Mouse (Mus musculus): ENCODE measurements around the gene Cbx1. TPM values are rescaled to one million over a fixed set of nuclear protein-coding genes. Genes with fewer than 3 reads are reported as not detected.

Gene Cbx1
- polyA plus RNA-seq, 1 experiment: 43.8 TPM

DNA sequence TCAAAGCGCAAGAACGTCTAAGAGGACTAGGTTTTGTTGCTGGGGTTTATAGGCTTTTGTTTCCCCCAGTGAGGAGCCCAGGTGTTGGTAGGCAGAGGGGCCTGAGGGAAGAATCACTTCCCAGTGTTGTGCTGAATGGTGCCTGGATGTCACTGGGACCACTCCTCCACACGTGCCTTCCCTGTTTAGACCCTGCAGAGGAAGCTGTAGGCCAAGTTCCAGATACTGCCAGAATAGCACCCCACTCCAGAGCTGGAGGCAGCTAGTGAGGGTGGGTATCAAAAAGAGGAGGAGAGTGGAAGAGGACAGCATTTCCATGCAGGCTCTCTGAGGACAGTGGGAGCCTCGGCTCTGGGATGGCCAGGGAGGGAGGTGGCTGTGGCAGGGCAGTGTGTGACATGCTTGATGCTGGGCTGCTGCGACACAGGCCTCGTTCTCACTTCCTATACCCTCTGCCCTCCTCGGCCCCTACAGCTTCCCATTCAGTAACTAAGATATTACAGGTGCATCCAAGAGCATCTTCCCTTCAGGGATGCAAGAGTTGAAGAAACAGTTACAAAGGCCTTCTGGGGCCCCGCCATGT, 29.3 kb downstream of the Cbx1 start:
- no peak for TF ChIP-seq MYOG (IDR thresholded peaks at IDR 0.05; ENCODE audit: control insufficient read depth, extremely low read depth, insufficient read length)
- no peak for TF ChIP-seq MAX (IDR thresholded peaks at IDR 0.05)
- no peak for TF ChIP-seq FOSL1 (IDR thresholded peaks at IDR 0.05; ENCODE audit: insufficient read depth, low read length, poor library complexity, severe bottlenecking)
- TF ChIP-seq CEBPB (IDR thresholded peaks at IDR 0.05; ENCODE audit: low read depth): no peak
- no peak for TF ChIP-seq MYOD1 (IDR thresholded peaks at IDR 0.05; ENCODE audit: control insufficient read depth, insufficient read length, low read depth)
- TF ChIP-seq USF1 (IDR thresholded peaks at IDR 0.05; ENCODE audit: low read depth): no peak
- TF ChIP-seq CTCF (IDR thresholded peaks at IDR 0.05; ENCODE audit: control insufficient read depth, insufficient read depth, insufficient read length): no peak
- no peaks in the 10 kb centered on the region for H3K27me3 ChIP-seq (ENCODE audit: control insufficient read depth, insufficient read depth, insufficient read length)
- H3K4me3 ChIP-seq (ENCODE audit: insufficient read depth, poor library complexity, severe bottlenecking): no peak overlapping the region
- peaks cover 38% of the 10 kb centered on the region for H3K79me3 ChIP-seq (ENCODE audit: low read depth)
- peaks cover 76% of the 10 kb centered on the region for H3K36me3 ChIP-seq (ENCODE audit: control insufficient read depth, insufficient read depth)
- no peak overlapping the region for H3ac ChIP-seq (ENCODE audit: control insufficient read depth, insufficient read length, low read depth)
- peaks cover 60% of the 10 kb centered on the region for H3K79me2 ChIP-seq (ENCODE audit: control insufficient read depth, insufficient read depth)

DNA sequence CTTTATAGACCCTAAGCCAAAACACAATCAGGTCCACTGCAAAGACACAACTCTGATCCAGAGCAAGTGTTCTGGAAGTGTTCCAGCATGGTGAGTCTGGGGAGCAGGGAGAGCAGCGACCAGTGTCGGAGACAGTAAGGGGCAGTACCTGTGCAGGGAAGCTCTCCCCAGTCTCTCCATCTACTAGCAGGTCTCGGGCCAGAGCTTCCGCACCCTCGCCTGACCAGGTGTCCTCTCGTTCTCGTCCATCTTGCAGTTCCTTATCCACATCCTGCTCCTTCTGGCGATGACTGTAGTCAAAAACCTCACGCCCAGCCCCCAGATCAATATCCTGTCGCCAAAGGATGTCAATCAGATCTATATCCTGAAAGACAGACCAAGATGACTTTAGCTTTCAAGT, 33.0 kb downstream of the Cbx1 start:
- H3K79me2 ChIP-seq (ENCODE audit: control insufficient read depth, insufficient read depth): peaks cover 97% of the 10 kb centered on the region
- peaks cover 66% of the 10 kb centered on the region for H3K79me3 ChIP-seq (ENCODE audit: low read depth)
- peaks cover 67% of the 10 kb centered on the region for H3K36me3 ChIP-seq (ENCODE audit: control insufficient read depth, insufficient read depth)
- H3K4me3 ChIP-seq (ENCODE audit: insufficient read depth, poor library complexity, severe bottlenecking): no peak overlapping the region
- TF ChIP-seq CEBPB (IDR thresholded peaks at IDR 0.05; ENCODE audit: low read depth) (no peak), MYOD1 (IDR thresholded peaks at IDR 0.05; ENCODE audit: control insufficient read depth, insufficient read length, low read depth) (no peak), USF1 (IDR thresholded peaks at IDR 0.05; ENCODE audit: low read depth) (no peak), MAX (IDR thresholded peaks at IDR 0.05) (no peak), MYOG (IDR thresholded peaks at IDR 0.05; ENCODE audit: control insufficient read depth, extremely low read depth, insufficient read length) (no peak), FOSL1 (IDR thresholded peaks at IDR 0.05; ENCODE audit: insufficient read depth, low read length, poor library complexity, severe bottlenecking) (no peak), CTCF (IDR thresholded peaks at IDR 0.05; ENCODE audit: control insufficient read depth, insufficient read depth, insufficient read length) (no peak)
- H3K27me3 ChIP-seq (ENCODE audit: control insufficient read depth, insufficient read depth, insufficient read length): no peaks in the 10 kb centered on the region
- H3ac ChIP-seq (ENCODE audit: control insufficient read depth, insufficient read length, low read depth): no peak overlapping the region

DNA sequence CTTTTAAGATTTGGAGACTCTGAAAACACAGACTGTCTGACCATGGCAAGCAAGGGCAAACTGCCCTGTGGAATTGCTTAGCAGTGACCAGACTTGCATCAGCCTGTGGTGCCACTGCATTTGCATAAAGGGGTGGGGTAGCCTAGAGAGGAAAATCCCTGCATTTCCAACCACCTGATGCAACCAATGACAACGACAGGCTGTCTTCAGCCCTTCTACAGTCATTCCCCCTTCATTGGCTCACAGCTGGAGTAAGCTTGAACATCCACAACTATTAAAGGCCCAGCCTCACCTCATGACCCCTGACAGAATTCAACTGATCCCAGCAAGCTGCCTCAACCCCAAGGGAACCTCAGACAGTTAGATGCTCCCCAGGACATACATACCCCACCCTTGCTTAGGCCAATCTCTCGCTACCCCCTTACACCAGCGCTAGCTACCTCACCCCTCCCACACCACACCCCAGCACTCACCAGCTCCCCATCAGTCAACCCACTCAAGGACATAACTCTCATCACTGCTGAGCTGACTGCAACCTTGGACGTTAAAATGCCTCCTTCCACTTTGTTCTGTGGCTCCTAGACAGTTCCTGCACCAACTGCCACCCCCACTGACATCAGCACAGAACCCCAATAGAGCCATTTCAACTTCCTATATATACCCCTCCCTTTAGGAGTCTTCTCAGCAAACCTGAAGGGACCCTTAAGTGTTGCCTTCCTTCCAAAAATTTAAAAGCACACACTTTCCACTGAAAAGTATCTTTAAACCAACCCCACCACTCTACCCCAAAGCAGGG, 33.9 kb downstream of the Cbx1 start:
- peaks cover 75% of the 10 kb centered on the region for H3K79me3 ChIP-seq (ENCODE audit: low read depth)
- H3K79me2 ChIP-seq (ENCODE audit: control insufficient read depth, insufficient read depth): peaks cover 98% of the 10 kb centered on the region
- no peak overlapping the region for H3ac ChIP-seq (ENCODE audit: control insufficient read depth, insufficient read length, low read depth)
- no peak overlapping the region for H3K4me3 ChIP-seq (ENCODE audit: insufficient read depth, poor library complexity, severe bottlenecking)
- no peaks in the 10 kb centered on the region for H3K27me3 ChIP-seq (ENCODE audit: control insufficient read depth, insufficient read depth, insufficient read length)
- H3K36me3 ChIP-seq (ENCODE audit: control insufficient read depth, insufficient read depth): peaks cover 67% of the 10 kb centered on the region
- TF ChIP-seq MAX (IDR thresholded peaks at IDR 0.05) (no peak), USF1 (IDR thresholded peaks at IDR 0.05; ENCODE audit: low read depth) (peak; percentile 35), CEBPB (IDR thresholded peaks at IDR 0.05; ENCODE audit: low read depth) (peak; percentile 91)

DNA sequence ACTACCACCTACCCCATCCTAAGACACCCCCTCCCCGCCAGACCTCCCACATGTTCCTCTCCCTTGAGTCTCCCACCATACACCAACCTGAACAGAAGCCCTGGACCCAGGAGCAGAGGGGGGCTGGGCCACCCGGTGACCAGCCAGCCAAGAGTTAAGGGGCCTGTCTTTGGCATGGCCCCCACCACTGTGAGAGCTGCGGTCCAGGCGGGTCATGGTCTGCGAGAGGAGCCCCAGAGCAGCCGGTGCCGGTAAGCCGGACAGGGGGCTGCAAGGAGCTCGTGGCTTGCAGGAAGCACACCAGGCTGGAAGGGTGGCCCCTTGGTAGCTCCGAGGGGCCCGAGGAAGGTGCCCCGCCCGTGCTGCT, 34.5 kb downstream of the Cbx1 start:
- Histone ChIP-seq H3K27me3 (ENCODE audit: control insufficient read depth, insufficient read depth, insufficient read length) (no peaks in the 10 kb centered on the region), H3K36me3 (ENCODE audit: control insufficient read depth, insufficient read depth) (peaks cover 62% of the 10 kb centered on the region), H3K79me3 (ENCODE audit: low read depth) (peaks cover 79% of the 10 kb centered on the region), H3K4me3 (ENCODE audit: insufficient read depth, poor library complexity, severe bottlenecking) (peak overlapping the region; percentile 19), H3ac (ENCODE audit: control insufficient read depth, insufficient read length, low read depth) (peak overlapping the region; percentile 44), H3K79me2 (ENCODE audit: control insufficient read depth, insufficient read depth) (peaks cover 98% of the 10 kb centered on the region)
- TF ChIP-seq MYOD1 (IDR thresholded peaks at IDR 0.05; ENCODE audit: control insufficient read depth, insufficient read length, low read depth) (no peak), MYOG (IDR thresholded peaks at IDR 0.05; ENCODE audit: control insufficient read depth, extremely low read depth, insufficient read length) (no peak), CTCF (IDR thresholded peaks at IDR 0.05; ENCODE audit: control insufficient read depth, insufficient read depth, insufficient read length) (no peak), CEBPB (IDR thresholded peaks at IDR 0.05; ENCODE audit: low read depth) (no peak), MAX (IDR thresholded peaks at IDR 0.05) (no peak), FOSL1 (IDR thresholded peaks at IDR 0.05; ENCODE audit: insufficient read depth, low read length, poor library complexity, severe bottlenecking) (no peak), USF1 (IDR thresholded peaks at IDR 0.05; ENCODE audit: low read depth) (no peak)

DNA sequence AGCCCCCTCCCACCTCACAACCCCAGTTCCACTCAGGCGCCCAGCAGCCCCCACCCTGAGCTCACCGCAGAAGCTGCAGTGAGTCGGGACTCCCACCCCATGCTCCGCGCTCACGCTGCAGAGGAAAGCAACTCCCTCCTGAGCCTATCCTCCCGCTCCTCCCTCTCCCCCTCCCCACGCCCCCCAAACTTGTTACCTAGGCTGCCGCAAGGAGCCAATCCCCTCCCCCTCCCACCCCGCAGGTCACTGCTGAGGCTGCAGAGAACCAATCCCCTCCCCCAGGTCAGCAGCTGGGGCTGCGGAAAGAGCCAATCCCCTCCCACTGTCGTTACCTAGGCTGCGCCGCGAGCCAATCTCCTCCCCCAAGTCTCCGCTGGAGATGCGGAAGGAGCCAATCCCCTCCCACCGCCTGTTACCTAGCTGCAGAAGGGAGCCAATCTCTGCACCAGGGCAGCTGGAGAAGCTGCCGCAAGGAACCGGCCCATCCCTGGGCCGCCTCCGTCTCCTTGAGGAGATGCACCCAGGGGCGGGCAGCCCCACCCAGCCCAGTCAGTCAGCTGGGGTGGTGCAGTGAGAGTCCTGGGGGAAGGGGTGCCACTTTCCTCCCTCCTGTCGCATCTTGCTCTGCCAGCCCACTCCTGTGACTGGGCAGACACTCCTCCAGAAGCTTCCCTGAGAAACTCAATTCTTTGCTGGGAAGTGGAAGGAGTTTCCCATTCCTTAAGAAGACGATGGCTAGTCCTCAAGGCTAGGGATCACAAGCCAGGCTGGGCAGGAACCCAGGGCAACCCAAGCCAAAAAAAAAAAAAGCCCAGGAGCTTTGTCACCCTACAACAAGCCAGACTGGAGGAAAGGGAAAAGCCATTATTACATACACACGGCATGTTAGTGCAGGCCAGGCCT, 35.2 kb downstream of the Cbx1 start:
- Histone ChIP-seq H3K79me2 (ENCODE audit: control insufficient read depth, insufficient read depth) (peaks cover 98% of the 10 kb centered on the region), H3K4me3 (ENCODE audit: insufficient read depth, poor library complexity, severe bottlenecking) (peak overlapping the region; percentile 19), H3K36me3 (ENCODE audit: control insufficient read depth, insufficient read depth) (peaks cover 55% of the 10 kb centered on the region), H3K79me3 (ENCODE audit: low read depth) (peaks cover 82% of the 10 kb centered on the region), H3K27me3 (ENCODE audit: control insufficient read depth, insufficient read depth, insufficient read length) (no peaks in the 10 kb centered on the region), H3ac (ENCODE audit: control insufficient read depth, insufficient read length, low read depth) (peak overlapping the region; percentile 34)
- TF ChIP-seq FOSL1 (IDR thresholded peaks at IDR 0.05; ENCODE audit: insufficient read depth, low read length, poor library complexity, severe bottlenecking) (no peak), MAX (IDR thresholded peaks at IDR 0.05) (no peak), CEBPB (IDR thresholded peaks at IDR 0.05; ENCODE audit: low read depth) (no peak), MYOG (IDR thresholded peaks at IDR 0.05; ENCODE audit: control insufficient read depth, extremely low read depth, insufficient read length) (no peak), MYOD1 (IDR thresholded peaks at IDR 0.05; ENCODE audit: control insufficient read depth, insufficient read length, low read depth) (no peak), USF1 (IDR thresholded peaks at IDR 0.05; ENCODE audit: low read depth) (no peak), CTCF (IDR thresholded peaks at IDR 0.05; ENCODE audit: control insufficient read depth, insufficient read depth, insufficient read length) (no peak)

Measured in C2C12 (cell line).